Mouse (Mus musculus): Measurements from ENCODE around the gene Samd7. TPM values are rescaled to one million over a fixed set of nuclear protein-coding genes. Genes with fewer than 3 reads are reported as not detected.

Samd7 gene
- total RNA-seq, 2 experiments from 2014 or later = not detected

DNA sequence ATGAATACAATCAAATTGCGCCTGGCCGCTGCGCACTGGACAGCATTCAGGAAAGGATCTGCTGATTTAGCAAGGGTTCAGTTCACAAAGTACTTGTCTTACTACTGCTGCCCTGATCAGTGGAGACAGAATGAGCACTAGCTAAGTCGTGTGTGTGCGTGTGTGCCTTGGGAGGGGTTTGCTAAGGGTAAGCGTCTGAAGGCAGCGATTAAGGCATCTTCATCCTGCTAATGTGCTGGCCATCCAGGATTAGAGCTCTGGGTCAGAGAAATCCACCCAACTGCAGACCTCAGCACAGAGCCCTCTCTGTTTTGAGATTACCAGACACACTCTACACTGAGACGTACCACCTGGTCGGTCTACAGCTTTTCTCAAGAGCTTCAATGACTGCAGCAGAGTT is 2.2 kb downstream of the Samd7 start:
- DNase-seq (ENCODE audit: low spot score in 2 of 2) = no peak
- intact Hi-C loops (cut with DNase I) = no loop called here

DNA sequence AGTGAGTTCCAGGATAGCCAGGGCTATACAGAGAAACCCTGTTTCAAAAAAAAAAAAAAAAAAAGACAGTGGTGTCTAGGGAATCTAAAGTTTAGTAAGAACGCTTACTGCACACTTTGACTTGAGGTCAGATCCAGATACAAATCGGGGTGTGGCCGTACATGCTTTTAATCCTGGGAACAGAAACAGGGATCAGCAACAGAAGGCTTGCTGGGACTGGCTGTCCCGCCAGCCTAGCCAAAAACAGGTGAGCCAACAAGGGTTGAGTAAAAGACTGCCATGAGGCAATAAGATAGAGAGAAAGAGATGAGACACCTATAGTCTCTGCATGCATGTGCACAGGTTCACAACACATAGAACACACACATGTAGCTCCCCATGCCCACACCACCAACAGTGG is 8.6 kb downstream of the Samd7 start:
- intact Hi-C loops (cut with DNase I) = no loop called here

DNA sequence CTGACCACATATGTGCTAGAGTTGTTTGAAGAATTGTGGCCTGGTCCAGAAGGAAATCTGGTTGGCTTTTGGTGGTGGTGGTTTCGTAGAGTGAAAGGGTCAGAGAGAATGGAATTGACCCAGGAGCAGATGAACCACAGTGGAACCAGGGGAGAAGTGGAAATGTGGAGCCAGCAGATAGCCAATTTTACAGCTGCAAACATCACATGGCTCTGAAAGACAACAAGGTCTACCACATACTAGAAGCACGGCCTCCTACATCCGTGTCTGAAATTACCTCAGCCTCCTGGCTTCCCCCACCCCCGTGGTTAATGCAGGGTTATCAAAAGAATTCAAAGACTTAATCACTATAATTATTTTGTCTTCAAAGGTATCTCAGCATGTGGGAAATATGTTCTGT is 18.8 kb downstream of the Samd7 start:
- intact Hi-C loops (cut with DNase I) = no loop called here

More for the DNA sequence above, 8.6 kb downstream of the Samd7 start:
- DNase-seq (ENCODE audit: low spot score in 2 of 2) = no peak

DNA sequence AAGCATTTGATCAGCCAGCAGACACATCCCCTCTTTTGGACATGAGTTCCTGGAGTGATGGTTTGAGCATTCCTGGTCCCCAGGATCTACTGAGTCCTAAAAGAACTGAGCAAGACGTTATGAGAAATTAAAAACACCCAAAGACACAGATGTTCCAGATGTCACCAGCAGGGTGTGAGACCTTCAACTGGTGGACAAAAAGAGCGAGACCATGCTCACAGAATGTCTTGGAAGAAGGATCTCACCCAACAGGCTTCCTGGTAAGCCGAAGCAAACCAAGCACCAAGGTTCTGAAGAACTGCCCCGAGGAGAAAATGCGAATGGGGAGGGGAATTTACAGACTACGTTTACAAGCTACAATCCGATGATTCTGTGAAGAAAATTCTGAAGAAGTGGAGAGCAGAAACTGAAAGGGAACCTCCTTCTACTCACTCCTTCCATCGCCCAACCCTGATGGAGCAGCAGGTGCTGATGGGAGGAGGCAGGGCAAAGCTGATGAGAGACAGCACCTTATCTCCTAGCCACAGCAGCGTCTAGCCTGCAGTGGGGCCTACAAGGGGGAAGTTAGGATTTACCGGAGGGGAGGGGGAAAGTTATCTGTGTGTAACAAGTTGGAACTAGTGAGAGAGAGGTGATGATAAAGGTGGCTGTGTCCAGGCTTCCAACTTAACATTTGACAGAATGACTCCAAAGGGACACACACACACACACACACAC is 19.4 kb downstream of the Samd7 start:
- DNase-seq (ENCODE audit: low spot score in 2 of 2) = no peak
- intact Hi-C loops (cut with DNase I) = no loop called here

More for the DNA sequence above, 18.8 kb downstream of the Samd7 start:
- DNase-seq (ENCODE audit: low spot score in 2 of 2) = no peak

DNA sequence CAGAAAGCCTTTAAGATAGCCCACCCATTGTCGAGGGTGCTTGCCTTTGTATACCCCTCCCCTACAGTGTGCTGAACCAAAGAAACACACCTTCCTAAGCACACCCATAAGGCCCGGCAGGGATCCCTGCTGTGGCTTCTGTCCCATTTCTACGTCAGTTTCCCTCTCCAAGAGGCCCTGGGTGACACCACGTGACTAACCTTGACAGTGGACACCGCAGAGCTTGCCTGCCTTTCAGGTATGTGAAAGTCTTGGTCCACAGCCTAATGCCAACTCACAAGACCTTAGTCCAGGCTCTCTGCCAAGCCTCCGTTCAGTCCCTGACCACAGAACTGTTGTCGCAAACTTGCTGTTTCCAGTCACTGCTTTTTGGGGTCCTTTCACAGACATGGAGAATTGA is 20.1 kb downstream of the Samd7 start:
- intact Hi-C loops (cut with DNase I) = no loop called here

DNA sequence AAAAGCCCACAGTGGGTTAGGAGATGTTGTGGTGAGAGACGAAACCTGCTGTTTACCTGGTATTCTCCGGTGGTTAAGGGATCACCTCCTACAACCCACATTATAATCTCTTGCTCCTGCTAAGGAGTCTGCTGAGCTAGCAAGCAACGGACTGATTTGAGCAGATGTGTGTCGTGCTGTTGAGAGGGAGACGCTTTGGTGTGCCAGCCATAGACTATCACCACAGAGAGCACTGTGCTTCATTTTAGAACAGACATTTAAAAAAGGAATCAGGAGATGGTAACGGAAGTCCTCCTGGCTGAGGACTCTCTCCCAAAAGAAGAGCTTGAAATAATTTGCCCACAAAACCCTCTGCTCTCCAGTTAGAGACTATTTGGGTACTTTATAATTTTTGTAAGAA is 21.2 kb downstream of the Samd7 start:
- intact Hi-C loops (cut with DNase I) = no loop called here
- peak in 1 of 2 experiments; percentile 18 for DNase-seq (ENCODE audit: low spot score in 2 of 2)

More for the DNA sequence above, 20.1 kb downstream of the Samd7 start:
- DNase-seq (ENCODE audit: low spot score in 2 of 2) = no peak

DNA sequence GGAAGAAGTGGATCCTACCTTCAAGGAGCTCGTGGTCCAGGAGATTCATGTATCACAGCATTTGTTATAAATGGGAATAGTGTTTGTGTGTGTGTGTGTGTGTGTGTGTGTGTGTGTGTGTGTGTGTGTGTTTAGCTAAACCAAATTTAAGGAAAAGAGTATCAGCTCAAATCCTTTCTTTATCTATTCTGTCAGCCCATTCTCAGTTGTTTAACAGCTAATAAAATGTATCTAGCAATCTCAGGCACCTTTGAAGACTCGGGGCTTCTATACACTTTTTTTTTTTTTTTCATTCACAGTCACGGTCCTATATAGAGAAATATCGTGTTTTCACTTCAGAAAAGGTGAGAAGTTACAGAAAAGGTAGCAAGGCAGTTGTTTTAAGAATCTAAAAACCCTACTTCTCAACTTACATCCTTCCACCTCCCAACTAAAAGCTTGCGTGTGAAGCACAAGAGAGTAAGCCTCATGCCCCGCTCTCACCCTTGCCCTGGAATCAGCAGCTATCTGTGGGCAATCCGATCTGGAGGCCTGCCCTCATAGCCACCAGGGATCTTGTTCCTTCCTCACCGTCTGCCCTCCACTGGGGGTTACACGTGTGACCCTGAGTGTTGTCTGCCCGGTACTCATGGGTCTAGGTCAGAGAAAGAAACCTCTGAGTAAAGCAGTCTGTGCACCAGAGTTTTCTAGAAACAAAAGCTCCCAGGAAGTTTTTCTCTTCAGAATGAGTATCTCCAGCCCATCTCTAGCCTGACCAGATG is 23.8 kb downstream of the Samd7 start:
- intact Hi-C loops (cut with DNase I) = no loop called here
- no peak for DNase-seq (ENCODE audit: low spot score in 2 of 2)

DNA sequence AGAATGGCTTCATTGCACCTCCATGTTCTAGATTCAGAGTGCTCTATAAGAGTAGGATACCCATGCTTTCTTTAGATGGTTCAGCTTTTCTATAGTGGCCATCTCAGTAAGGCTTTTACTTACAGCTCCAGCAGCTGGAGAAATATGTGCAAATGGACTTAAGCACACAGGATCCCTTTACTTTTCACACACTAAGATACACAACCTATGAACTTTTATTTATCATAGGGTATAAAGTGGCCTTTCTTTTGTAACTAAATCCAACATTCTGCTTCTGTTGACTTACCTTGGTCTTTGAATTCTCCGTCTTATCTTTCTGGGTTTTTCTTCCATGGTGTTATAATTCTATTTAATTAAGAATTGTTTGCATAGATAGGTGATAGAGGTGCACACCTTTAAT is 25.5 kb downstream of the Samd7 start:
- DNase-seq (ENCODE audit: low spot score in 2 of 2) = no peak
- intact Hi-C loops (cut with DNase I) = no loop called here

DNA sequence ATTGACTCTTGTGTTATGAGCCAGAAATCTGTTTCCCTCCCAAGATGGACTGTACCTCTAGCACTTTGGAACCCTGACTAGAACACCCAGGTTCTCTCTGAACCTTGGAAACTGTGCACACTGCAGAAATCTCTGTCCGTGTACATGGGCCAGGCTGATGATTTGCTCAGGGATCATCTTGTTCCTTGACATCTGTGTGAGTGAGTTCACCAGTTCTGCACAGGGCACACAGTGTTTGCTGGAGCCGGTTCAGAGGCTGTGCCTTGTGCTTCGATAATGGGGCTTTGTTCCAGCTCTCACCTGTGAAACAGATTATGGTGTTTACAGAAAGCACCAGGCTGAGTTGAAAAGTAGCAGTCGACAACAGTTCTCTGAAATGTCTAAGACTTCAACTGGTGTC is 26.5 kb downstream of the Samd7 start:
- intact Hi-C loops (cut with DNase I) = no loop called here
- no peak for DNase-seq (ENCODE audit: low spot score in 2 of 2)

DNA sequence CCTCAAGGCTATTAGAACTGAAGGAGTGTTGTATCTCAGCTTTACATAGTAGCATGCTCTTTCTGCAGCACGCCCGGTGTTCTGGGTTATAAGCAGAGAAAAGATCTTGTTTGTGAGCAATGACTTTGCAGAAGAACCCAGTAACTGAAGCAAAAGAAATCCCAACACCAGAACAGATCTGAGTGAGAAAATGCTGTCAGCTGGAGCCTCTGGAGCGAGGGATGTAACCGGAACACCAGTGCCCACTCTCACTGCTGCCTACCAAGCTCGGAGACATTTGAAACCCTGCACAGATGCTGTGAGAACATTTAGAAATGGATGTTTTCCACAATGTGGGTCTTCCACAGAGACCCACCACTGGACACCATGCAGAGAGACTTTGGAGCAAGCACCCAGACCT is 28.6 kb downstream of the Samd7 start:
- DNase-seq (ENCODE audit: low spot score in 2 of 2) = peak in 1 of 2 experiments; percentile 17
- intact Hi-C loops (cut with DNase I) = no loop called here

DNA sequence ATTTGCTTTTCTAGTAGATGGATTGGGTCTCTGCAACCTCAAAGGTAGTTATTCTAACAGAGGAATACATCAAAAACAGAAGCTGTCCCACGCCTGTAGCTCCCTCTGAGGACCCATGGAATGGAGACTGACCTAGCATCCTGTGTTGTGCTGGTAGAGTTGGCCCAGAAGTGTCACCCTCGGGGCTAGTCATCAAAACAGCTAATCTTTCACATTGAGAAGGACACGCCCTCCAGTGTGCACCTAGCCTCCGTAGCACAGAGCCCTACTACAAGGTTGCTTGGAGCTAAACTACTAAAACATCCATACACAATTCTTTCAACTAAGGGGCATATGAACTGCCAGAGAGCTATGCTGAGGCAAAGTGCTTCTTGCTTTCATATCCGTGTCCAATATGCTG is 31.9 kb downstream of the Samd7 start:
- intact Hi-C loops (cut with DNase I) = no loop called here
- no peak for DNase-seq (ENCODE audit: low spot score in 2 of 2)

DNA sequence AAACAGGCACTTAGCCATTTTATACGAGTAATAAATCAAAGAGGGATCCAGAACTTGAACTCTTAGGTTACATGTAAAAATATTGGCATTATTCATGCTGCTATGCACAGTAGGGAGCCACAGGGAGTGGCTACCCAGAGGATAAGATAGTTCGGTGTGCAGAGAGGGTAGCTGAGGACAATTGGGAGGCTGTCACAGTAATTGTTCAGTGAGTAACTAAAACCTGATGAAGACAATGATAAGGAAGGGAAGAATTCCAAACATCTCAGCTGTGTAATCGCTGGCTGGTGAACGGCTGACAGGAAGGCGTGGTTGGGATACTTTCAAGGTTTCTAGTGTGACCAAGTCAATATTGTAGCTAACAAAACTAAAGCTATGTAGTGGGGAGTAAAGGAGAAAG is 42.4 kb downstream of the Samd7 start:
- no peak for DNase-seq (ENCODE audit: low spot score in 2 of 2)
- intact Hi-C loops (cut with DNase I) = no loop called here

DNA sequence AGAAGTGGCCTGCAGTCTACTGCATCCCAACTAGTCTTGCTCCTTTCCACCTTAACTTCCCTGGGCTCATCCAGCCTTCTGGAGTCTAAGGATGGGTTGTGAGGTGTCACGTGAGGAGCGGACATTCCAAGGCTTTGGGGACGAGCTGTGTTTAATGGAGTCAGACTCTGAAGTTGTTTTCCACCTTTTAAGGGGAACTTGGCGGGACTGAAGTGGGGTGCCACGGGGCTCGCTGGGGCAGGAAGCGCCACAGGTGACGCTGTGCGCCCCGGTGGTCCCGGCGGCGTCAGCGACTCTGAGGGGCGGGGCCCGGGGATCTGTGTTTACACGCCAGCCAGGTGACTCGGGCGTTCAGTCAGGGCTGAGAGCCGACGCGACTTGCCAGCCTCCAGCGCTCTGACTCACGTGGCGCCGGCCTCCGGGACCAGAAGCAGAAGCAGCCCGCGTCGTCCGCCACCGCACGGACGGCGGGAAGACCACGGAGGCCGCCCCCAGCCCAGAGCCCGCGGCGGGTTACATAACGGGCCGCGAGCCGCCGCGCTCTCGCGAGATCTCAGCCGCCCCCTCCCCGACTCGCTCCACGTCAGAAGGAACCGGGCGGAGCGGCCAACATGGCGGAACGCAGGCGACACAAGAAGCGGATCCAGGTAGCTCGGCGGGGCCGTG is 46.8 kb downstream of the Samd7 start, which contains the start of gene Sec62:
TSS of gene Sec62 (plus strand) at position 139 of the 666 bp plus-strand sequence.
- peak; percentile 93 to 96 for DNase-seq (ENCODE audit: low spot score in 2 of 2)
- intact Hi-C loops (cut with DNase I) = loop anchor here (5.0 to 10.0 kb wide), 2 partner anchors 172 to 191 kb away; partner anchors contain the start of genes Mynn and Phc3

DNA sequence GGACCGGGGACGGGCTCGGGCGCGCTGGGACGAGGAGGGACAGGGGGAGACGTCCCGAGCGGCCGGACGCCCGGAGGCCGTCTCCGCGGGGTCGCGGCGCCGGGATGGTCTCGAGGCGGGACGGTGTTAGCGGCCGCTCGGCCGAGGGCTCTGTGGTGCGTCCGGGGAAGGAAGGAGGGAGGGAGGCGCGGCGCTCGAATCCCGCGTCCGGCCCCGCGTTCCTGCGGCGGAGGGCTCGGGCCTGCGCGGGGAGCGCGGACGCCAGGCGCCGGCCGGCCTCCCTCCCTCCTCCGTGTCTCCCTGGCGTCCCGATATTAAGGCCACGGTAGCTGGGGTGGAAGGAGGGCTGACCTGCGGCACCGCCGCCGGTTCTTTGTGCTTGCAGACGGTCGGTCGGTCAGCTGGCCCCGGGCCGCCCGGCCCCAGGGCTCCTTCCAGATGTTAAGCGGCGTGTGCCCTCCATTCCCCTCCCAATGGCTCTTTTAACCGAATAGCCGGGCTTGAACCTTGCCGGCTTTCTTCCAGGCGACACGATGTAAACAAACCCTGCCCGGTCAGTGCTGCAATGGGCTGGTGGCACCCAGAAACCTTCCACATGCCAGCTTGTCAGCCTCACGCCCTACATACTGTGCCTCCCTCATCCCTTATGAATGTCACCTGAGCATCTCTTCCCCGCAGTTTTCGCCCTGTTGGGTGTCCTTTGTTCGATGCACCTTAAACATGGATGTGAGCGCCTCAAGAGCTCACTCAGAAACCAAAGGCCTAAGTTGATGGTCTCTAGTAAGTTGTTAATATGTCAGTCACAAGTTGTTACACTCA is 47.5 kb downstream of the Samd7 start:
- peak; percentile 33 to 43 for DNase-seq (ENCODE audit: low spot score in 2 of 2)
- intact Hi-C loops (cut with DNase I) = loop anchor here (5.0 to 10.0 kb wide), 2 partner anchors 171 to 191 kb away; partner anchors contain the start of genes Mynn and Phc3

DNA sequence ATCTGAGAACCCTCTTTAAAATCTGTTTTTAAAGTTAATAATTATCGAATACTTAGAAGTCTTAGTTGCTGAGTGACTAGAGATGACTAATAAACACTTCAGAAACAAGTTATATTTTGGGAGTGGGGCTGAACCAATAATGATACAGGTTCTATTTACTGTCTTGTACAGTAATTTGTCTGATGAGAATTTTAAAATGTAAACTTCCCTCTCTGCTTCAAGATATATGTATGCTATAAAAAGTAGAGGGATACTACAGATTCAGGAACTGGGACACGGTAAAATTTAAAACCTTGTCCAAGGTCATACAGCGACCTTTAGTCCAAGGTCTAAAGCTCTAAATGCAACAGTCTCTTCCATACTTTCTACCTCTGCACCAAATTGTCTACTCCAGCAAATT is 56.1 kb downstream of the Samd7 start:
- intact Hi-C loops (cut with DNase I) = no loop called here
- DNase-seq (ENCODE audit: low spot score in 2 of 2) = no peak

DNA sequence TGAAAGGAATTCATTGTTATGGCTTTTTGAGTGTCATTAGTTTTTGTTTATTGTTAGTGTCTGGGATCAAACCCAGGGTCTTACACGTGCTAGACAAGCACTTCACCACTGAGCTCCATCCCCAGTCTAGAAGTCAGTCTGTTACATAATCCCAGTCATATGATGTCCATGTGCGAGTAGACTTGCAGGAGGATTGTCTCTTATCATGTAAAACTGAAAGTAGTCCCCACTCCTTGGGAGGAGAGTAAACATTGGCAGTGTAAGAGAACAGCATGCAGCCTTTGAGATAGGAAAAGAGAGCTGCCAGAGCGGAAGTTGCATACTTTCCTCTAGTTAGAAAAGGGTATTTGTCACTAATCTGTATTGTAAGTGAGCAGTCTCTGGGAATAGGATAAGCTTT is 66.8 kb downstream of the Samd7 start:
- intact Hi-C loops (cut with DNase I) = no loop called here
- no peak for DNase-seq (ENCODE audit: low spot score in 2 of 2)
